Mouse (Mus musculus) B cell, adult 62 days (primary cell): ENCODE data around the gene Gm3404. TPM values are rescaled to one million over a fixed set of nuclear protein-coding genes. Genes with fewer than 3 reads are reported as not detected.

Experiments
- total RNA-seq: library from RNA; stranded (reverse); gene quantifications from 4 replicates; pipeline ENCODE4 v1.2.4, GENCODE M21; 2023

Gm3404 gene
- total RNA-seq: not detected in 4 replicates

DNA sequence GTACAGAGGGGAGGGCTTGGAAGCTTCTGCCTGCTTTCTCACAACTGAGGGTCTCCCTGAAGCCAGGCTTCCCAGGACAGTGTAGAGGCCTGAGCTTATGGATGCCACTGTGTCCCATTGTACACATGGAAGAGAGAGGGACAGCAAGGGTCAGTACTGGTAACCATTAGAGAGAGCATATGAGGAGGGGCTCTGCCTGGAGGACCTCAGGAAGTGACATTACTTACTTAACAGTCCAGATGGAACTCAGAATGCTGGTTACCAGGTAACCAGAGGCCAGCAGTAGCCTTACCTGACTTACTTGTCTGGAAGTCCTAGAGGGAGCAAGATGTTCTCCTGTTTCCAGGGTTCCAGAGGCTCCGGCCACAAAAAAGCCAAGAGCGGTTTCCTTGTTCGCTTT lies at the start of gene Gm3404:
TSS of gene Gm3404 (plus strand) at position 301 of the 400 bp plus-strand sequence.

DNA sequence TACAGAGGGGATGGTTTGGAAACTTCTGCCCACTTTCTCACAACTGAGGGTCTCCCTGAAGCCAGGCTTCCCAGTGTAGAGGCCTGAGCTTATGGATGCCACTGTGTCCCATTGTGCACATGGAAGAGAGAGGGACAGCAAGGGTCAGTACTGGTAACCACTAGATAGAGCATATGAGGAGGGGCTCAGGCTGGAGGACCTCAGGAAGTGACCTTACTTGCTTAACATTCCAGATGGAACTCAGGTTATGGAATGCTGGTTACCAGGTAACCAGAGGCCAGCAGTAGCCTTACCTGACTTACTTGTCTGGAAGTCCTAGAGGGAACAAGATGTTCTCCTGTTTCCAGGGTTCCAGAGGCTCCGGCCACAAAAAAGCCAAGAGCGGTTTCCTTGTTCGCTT lies 43.9 kb upstream of the Gm3404 start, which contains the start of gene Gm6408:
TSS of gene Gm6408 (plus strand) at position 301 of the 400 bp plus-strand sequence.

DNA sequence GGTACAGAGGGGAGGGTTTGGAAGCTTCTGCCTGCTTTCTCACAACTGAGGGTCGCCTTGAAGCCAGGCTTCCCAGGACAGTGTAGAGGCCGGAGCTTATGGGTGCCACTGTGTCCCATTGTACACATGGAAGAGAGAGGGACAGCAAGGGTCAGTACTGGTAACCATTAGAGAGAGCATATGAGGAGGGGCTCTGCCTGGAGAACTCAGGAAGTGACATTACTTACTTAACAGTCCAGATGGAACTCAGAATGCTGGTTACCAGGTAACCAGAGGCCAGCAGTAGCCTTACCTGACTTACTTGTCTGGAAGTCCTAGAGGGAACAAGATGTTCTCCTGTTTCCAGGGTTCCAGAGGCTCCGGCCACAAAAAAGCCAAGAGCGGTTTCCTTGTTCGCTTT lies 34.5 kb upstream of the Gm3404 start, which contains the start of gene Gm6370:
TSS of gene Gm6370 (plus strand) at position 301 of the 400 bp plus-strand sequence.

DNA sequence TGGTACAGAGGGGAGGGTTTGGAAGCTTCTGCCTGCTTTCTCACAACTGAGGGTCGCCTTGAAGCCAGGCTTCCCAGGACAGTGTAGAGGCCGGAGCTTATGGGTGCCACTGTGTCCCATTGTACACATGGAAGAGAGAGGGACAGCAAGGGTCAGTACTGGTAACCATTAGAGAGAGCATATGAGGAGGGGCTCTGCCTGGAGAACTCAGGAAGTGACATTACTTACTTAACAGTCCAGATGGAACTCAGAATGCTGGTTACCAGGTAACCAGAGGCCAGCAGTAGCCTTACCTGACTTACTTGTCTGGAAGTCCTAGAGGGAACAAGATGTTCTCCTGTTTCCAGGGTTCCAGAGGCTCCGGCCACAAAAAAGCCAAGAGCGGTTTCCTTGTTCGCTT lies 23.5 kb upstream of the Gm3404 start, which contains the start of gene 4930449I24Rik:
TSS of gene 4930449I24Rik (plus strand) at position 301 of the 400 bp plus-strand sequence.

DNA sequence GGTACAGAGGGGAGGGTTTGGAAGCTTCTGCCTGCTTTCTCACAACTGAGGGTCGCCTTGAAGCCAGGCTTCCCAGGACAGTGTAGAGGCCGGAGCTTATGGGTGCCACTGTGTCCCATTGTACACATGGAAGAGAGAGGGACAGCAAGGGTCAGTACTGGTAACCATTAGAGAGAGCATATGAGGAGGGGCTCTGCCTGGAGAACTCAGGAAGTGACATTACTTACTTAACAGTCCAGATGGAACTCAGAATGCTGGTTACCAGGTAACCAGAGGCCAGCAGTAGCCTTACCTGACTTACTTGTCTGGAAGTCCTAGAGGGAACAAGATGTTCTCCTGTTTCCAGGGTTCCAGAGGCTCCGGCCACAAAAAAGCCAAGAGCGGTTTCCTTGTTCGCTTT lies 11.8 kb upstream of the Gm3404 start, which contains the start of gene Gm3402:
TSS of gene Gm3402 (plus strand) at position 301 of the 400 bp plus-strand sequence.

DNA sequence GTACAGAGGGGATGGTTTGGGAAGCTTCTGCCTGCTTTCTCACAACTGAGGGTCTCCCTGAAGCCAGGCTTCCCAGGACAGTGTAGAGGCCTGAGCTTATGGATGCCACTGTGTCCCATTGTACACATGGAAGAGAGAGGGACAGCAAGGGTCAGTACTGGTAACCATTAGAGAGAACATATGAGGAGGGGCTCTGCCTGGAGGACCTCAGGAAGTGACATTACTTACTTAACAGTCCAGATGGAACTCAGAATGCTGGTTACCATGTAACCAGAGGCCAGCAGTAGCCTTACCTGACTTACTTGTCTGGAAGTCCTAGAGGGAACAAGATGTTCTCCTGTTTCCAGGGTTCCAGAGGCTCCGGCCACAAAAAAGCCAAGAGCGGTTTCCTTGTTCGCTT lies 11.7 kb downstream of the Gm3404 start, which contains the start of gene Gm3409:
TSS of gene Gm3409 (plus strand) at position 301 of the 400 bp plus-strand sequence.

DNA sequence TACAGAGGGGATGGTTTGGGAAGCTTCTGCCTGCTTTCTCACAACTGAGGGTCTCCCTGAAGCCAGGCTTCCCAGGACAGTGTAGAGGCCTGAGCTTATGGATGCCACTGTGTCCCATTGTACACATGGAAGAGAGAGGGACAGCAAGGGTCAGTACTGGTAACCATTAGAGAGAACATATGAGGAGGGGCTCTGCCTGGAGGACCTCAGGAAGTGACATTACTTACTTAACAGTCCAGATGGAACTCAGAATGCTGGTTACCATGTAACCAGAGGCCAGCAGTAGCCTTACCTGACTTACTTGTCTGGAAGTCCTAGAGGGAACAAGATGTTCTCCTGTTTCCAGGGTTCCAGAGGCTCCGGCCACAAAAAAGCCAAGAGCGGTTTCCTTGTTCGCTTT lies 30.2 kb downstream of the Gm3404 start, which contains the start of gene Gm3415:
TSS of gene Gm3415 (plus strand) at position 301 of the 400 bp plus-strand sequence.

Other genes with a start within 250 kb of the Gm3404 start
- gene Wasf3, start 140.8 kb upstream of the Gm3404 start, total RNA-seq: not detected in 4 replicates
- not detected in 4 replicates for gene Gm6408, start 43.8 kb upstream of the Gm3404 start, total RNA-seq
- gene Gm6370, start 34.4 kb upstream of the Gm3404 start, total RNA-seq: not detected in 4 replicates
- not detected in 4 replicates for gene 4930449I24Rik, start 23.4 kb upstream of the Gm3404 start, total RNA-seq
- gene Gm3402, start 11.7 kb upstream of the Gm3404 start, total RNA-seq: not detected in 4 replicates
- not detected in 4 replicates for gene Gm3409, start 11.8 kb downstream of the Gm3404 start, total RNA-seq
- not detected in 4 replicates for gene Gm3415, start 30.3 kb downstream of the Gm3404 start, total RNA-seq
- gene Gpr12, start 59.4 kb downstream of the Gm3404 start, total RNA-seq: not detected in 4 replicates